Mouse (Mus musculus) gastrocnemius, postnatal 36 days (tissue): Measurements from ENCODE around the gene Strip2. TPM values are rescaled to one million over a fixed set of nuclear protein-coding genes. Genes with fewer than 3 reads are reported as not detected.

Source experiments
- DNase-seq, 2 experiments: peaks; one replicate each; pipeline ENCODE4 v3.0.0; 2022
- intact Hi-C: fragments of 180-260 bp; cut with DNase I; formaldehyde crosslinking; loops from one replicate; pipeline ENCODE4 v1.15.1; 2025
- total RNA-seq, 2 experiments: library from RNA; stranded (reverse); gene quantifications; 2 replicates each; pipeline ENCODE4 v1.2.3; 2021

Gene Strip2
- total RNA-seq, 2 experiments from 2014 or later: 0.89 to 1.0 TPM

GRCm38 (mm10) chr6:29925594-29926219 is 8.9 kb downstream of the Strip2 start:
- DNase-seq: no peak
- intact Hi-C loops: no loop called here

- intact Hi-C loops: no loop called here
- no peak for DNase-seq
Measured at GRCm38 (mm10) chr6:29930087-29930486, 13.3 kb downstream of the Strip2 start.

- intact Hi-C loops: no loop called here
- DNase-seq: no peak
Measured at GRCm38 (mm10) chr6:29930665-29931064, 13.9 kb downstream of the Strip2 start.

GRCm38 (mm10) chr6:29931181-29931580 is 14.4 kb downstream of the Strip2 start:
- intact Hi-C loops: no loop called here
- DNase-seq: no peak

- peak in 1 of 2 experiments; percentile 8 for DNase-seq
- intact Hi-C loops: no loop called here
Measured at GRCm38 (mm10) chr6:29935741-29936140, 18.9 kb downstream of the Strip2 start.

GRCm38 (mm10) chr6:29940428-29940827 is 23.6 kb downstream of the Strip2 start:
- no peak for DNase-seq

GRCm38 (mm10) chr6:29941036-29941435 is 24.2 kb downstream of the Strip2 start:
- no peak for DNase-seq
- intact Hi-C loops: no loop called here

More at GRCm38 (mm10) chr6:29940428-29940827, 23.6 kb downstream of the Strip2 start:
- intact Hi-C loops: no loop called here

GRCm38 (mm10) chr6:29944465-29944864 is 27.7 kb downstream of the Strip2 start:
- no peak for DNase-seq
- intact Hi-C loops: loop anchor here (2.0 kb wide), 1 partner anchor 86 kb away; no protein-coding TSS in a partner anchor

- intact Hi-C loops: no loop called here
- no peak for DNase-seq
Measured at GRCm38 (mm10) chr6:29946568-29946967, 29.8 kb downstream of the Strip2 start.

GRCm38 (mm10) chr6:29947823-29948222 is 31.0 kb downstream of the Strip2 start:
- intact Hi-C loops: no loop called here
- DNase-seq: no peak

GRCm38 (mm10) chr6:29956749-29957148 is 39.9 kb downstream of the Strip2 start:
- intact Hi-C loops: no loop called here

GRCm38 (mm10) chr6:29958669-29959068 is 41.9 kb downstream of the Strip2 start:
- intact Hi-C loops: no loop called here
- DNase-seq: no peak

More at GRCm38 (mm10) chr6:29956749-29957148, 39.9 kb downstream of the Strip2 start:
- no peak for DNase-seq

GRCm38 (mm10) chr6:29961081-29961480 is 44.3 kb downstream of the Strip2 start:
- no peak for DNase-seq
- intact Hi-C loops: no loop called here

GRCm38 (mm10) chr6:29967917-29968316 is 51.1 kb downstream of the Strip2 start:
- DNase-seq: no peak
- intact Hi-C loops: no loop called here

- intact Hi-C loops: no loop called here
- no peak for DNase-seq
Measured at GRCm38 (mm10) chr6:29973341-29973740, 56.5 kb downstream of the Strip2 start.

GRCm38 (mm10) chr6:29974836-29975235 is 58.0 kb downstream of the Strip2 start:
- intact Hi-C loops: no loop called here
- no peak for DNase-seq

- intact Hi-C loops: no loop called here
Measured at GRCm38 (mm10) chr6:29980461-29980860, 63.6 kb downstream of the Strip2 start.

GRCm38 (mm10) chr6:29981797-29982196 is 65.0 kb downstream of the Strip2 start:
- intact Hi-C loops: no loop called here
- no peak for DNase-seq

More at GRCm38 (mm10) chr6:29980461-29980860, 63.6 kb downstream of the Strip2 start:
- no peak for DNase-seq

- intact Hi-C loops: no loop called here
- DNase-seq: peak; percentile 83 to 87
Measured at GRCm38 (mm10) chr6:29985058-29985498, 68.3 kb downstream of the Strip2 start.

GRCm38 (mm10) chr6:29985504-29985903 is 68.7 kb downstream of the Strip2 start:
- DNase-seq: no peak

GRCm38 (mm10) chr6:29985986-29986385 is 69.2 kb downstream of the Strip2 start:
- no peak for DNase-seq
- intact Hi-C loops: no loop called here

More at GRCm38 (mm10) chr6:29985504-29985903, 68.7 kb downstream of the Strip2 start:
- intact Hi-C loops: no loop called here

- no peak for DNase-seq
- intact Hi-C loops: no loop called here
Measured at GRCm38 (mm10) chr6:29987246-29987645, 70.4 kb downstream of the Strip2 start.
